Mouse (Mus musculus) forebrain, embryonic 16.5 days (tissue): ENCODE data around the gene Shroom3. TPM values are rescaled to one million over a fixed set of nuclear protein-coding genes. Genes with fewer than 3 reads are reported as not detected.

Experiments used
- ATAC-seq: fragments of 200-750 bp; cut with Nextera tagmentation; 2 replicates; pipeline ENCODE4 v1.8.0; 2017; ENCODE audit warnings: mild to moderate bottlenecking, moderate library complexity
- H3K27ac ChIP-seq: fragments of 300-500 bp; sonication (generic); 2 replicates; pipeline ENCODE4 v1.5.1; 2014; ENCODE audit warnings: low read length, control low read depth
- H3K27me3 ChIP-seq: fragments of 300-500 bp; sonication (generic); replicated peaks from 2 replicates; pipeline ENCODE4 v1.6.1; 2014; ENCODE audit warnings: low read length; ENCODE audit not compliant: control insufficient read depth, insufficient read depth
- H3K36me3 ChIP-seq: fragments of 300-500 bp; sonication (generic); 2 replicates; pipeline ENCODE4 v1.6.1; 2014; ENCODE audit not compliant: control insufficient read depth, insufficient read depth
- H3K4me1 ChIP-seq: fragments of 300-500 bp; sonication (generic); replicated peaks from 2 replicates; pipeline ENCODE4 v1.6.1; 2014; ENCODE audit warnings: low read length; ENCODE audit not compliant: control insufficient read depth, insufficient read depth
- H3K4me2 ChIP-seq: fragments of 300-500 bp; sonication (generic); 2 replicates; pipeline ENCODE4 v1.6.1; 2014; ENCODE audit warnings: mild to moderate bottlenecking, low read length, control low read depth
- H3K4me3 ChIP-seq: fragments of 300-500 bp; sonication (generic); replicated peaks from 2 replicates; pipeline ENCODE4 v1.5.1; 2014; ENCODE audit warnings: mild to moderate bottlenecking, low read length, control low read depth
- H3K9ac ChIP-seq: fragments of 300-500 bp; sonication (generic); replicated peaks from 2 replicates; pipeline ENCODE4 v1.6.1; 2014; ENCODE audit warnings: low read depth, low read length, control low read depth
- H3K9me3 ChIP-seq: fragments of 300-500 bp; sonication (generic); 2 replicates; pipeline ENCODE4 v1.6.1; 2016; ENCODE audit warnings: low read length; ENCODE audit not compliant: control insufficient read depth
- WGBS: fragments of 180-500 bp; shearing (Covaris S2); extraction: QIAGEN DNeasy Blood & Tissue Kit; methylation state at CpG from one replicate; pipeline ENCODE4 v1.1.7; 2014; 5-methylcytosine and 5-hydroxymethylcytosine counted together
- polyA plus RNA-seq: library from polyadenylated mRNA; unstranded; fragments of >200 nt; fragmentation: Nextera tagmentation; extraction: Ambion mirVana; gene quantifications from 2 replicates; pipeline ENCODE4 v1.2.1, GENCODE M21; 2015

The Shroom3 gene
- polyA plus RNA-seq, 1 experiment from 2014 or later, result 1.4 TPM

DNA sequence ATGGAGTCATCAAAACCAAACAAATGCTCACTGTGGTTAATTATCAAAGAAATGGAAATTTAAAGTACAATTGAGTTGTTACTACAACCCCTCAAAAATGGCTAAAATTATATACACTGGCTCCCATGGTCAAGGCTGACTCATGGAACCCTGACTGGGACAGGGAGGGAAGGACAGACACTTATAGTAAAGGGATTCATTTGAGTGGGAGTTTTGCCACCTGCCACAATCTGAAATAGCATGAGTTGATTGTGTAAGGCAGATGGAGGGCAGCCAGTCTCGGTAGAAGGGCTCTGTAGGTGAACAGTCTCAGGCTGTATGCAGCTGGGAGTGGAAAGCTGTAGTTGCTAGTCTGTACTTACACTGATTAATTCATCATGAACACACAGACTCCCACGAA lies 297.6 kb downstream of the Shroom3 start:
- Histone ChIP-seq H3K36me3 (no peaks in the 10 kb centered on the region), H3K4me1 (no peaks in the 10 kb centered on the region), H3K4me3 (no peak overlapping the region), H3K4me2 (no peak overlapping the region), H3K27me3 (no peaks in the 10 kb centered on the region), H3K9me3 (no peaks in the 10 kb centered on the region), H3K27ac (no peak overlapping the region), H3K9ac (no peak overlapping the region)
- ATAC-seq, result no peak
- 82% methylated on average over 2 of the region's 2 CpGs for WGBS

DNA sequence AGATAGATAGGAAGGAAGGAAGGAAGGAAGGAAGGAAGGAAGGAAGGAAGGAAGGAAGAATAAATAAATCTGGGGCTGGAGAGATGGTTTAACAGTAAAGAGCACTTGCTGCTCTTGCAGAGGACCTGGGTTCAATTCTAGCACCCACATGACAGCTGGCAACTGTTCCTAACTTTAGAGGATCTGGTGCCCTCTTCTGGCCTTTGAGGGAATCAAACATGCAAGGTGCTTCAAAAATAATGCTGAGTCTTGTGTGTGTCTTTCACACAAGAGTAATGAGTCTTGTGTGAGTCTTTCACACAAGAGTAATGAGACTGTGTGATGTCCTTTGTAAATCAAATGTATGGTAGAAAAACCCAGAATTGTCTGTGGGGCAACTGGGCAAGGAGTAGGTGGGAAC lies 299.4 kb downstream of the Shroom3 start:
- Histone ChIP-seq H3K36me3 (no peaks in the 10 kb centered on the region), H3K4me3 (no peak overlapping the region), H3K4me2 (no peak overlapping the region), H3K9ac (no peak overlapping the region), H3K27ac (no peak overlapping the region), H3K27me3 (no peaks in the 10 kb centered on the region), H3K9me3 (no peaks in the 10 kb centered on the region), H3K4me1 (no peaks in the 10 kb centered on the region)
- no peak for ATAC-seq

DNA sequence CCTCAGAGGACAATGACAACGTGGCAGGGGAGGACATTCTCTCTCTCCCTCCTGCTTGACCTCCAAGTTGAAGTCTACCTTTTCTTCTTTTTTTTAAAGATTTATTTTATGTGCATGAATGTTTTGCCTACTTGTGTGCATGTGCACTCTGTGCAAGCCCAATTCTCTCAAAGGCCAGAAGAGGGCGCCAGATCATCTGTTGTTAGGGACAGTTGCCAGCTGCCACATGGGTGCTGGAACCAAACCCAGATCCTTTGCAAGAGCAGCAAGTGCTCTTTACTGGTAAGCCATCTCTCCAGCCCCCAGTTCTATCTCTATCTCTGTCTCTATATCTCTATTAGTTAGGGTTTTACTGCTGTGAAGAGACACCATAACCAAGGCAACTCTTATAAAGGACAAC lies 300.7 kb downstream of the Shroom3 start:
- Histone ChIP-seq H3K27me3 (no peaks in the 10 kb centered on the region), H3K9me3 (no peaks in the 10 kb centered on the region), H3K4me3 (no peak overlapping the region), H3K4me1 (peaks cover 4% of the 10 kb centered on the region), H3K4me2 (no peak overlapping the region), H3K9ac (no peak overlapping the region), H3K36me3 (no peaks in the 10 kb centered on the region), H3K27ac (no peak overlapping the region)
- 43% methylated on average over 2 of the region's 2 CpGs for WGBS
- ATAC-seq, result no peak

DNA sequence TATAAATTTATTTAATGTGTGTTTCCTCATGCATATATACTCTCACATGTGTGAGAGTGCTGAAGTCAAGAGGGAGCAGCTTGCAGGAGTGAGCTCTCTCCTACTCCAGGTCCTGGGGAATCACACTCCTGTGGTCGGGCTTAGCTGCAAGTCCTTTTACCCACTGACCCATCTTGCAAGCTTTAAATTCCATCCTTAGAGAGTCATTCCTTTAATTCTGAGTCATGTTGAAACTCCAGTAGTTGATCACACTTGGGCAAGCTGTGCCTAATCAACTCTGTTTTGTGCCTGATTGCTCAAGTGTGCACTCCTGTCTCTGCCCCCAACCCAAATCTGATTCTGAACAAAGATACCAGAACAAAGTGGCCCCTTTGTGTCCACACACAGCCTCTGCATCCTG lies 301.5 kb downstream of the Shroom3 start:
- 26% methylated on average over 1 of the region's 1 CpGs for WGBS
- Histone ChIP-seq H3K4me3 (no peak overlapping the region), H3K36me3 (no peaks in the 10 kb centered on the region), H3K9me3 (no peaks in the 10 kb centered on the region), H3K4me1 (peaks cover 4% of the 10 kb centered on the region), H3K27me3 (no peaks in the 10 kb centered on the region), H3K4me2 (no peak overlapping the region), H3K27ac (no peak overlapping the region), H3K9ac (no peak overlapping the region)
- no peak for ATAC-seq

DNA sequence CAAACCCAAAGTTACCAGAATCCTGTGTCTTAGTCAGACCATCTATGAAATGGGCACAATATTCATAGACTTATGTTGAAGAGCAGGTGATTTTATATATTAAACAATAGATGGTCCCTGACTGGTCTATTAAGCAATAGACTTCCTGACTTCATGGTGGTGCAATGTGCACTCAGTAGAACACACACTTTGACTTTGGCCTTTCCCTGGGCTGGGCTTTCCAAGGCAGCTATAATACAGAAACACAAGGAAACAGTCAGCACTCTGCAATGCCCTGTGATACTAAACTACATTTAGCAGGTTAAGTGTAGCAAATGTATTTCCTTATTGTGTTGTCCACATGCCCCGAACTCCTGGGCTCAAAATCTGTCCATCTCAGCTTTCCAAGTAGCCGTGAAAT lies 302.2 kb downstream of the Shroom3 start:
- ATAC-seq, result no peak
- H3K9me3 ChIP-seq, result no peaks in the 10 kb centered on the region
- H3K9ac ChIP-seq, result no peak overlapping the region
- H3K4me1 ChIP-seq, result peaks cover 4% of the 10 kb centered on the region
- no peaks in the 10 kb centered on the region for H3K27me3 ChIP-seq
- H3K27ac ChIP-seq, result no peak overlapping the region
- WGBS, result 93% methylated on average over 2 of the region's 2 CpGs
- no peak overlapping the region for H3K4me2 ChIP-seq
- no peak overlapping the region for H3K4me3 ChIP-seq
- no peaks in the 10 kb centered on the region for H3K36me3 ChIP-seq

DNA sequence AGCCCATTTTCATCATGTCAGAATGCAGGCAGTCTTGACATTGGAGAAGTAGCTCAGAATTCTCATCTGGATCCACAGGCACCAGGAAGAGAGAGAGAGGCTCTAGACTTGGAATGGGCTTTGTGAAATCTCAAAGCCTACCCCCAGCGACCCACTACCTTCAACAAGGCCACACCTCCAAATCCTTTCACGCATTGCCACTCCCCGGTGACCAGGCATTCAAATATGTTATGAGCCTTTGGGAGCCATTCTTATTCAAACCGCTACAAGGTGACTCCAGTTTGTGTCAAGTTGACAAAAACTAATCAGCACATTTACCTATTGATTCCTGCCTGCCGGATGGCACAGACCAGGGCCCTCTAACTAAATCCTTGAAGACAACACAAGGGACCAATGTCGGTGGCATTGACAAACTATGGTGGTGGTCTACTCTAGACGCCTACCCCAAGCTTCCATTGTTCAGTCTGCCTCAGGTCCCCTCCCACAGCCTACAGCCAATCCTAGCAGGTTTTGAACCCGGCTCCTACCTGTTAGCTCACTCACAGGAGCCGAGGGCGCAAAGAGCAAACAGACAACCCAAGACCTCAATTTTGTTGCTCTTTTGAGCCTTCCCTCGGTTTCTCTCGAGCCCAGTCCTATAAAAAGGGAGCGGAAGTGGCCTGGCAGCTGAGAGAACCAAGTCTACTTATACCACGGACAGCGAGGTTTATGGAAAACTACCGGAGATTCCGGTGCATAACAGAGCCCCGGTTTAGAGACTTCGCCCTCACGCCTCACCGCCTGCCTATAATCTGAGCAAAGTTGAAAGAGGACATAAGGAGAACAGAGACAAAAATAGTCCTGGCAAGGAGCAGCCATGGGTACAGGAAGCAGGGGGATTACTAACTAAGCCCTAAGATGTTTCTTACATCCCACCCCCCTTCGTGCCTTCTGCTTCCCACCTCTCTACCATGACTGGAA lies 303.7 kb downstream of the Shroom3 start:
- Histone ChIP-seq H3K27ac (no peak overlapping the region), H3K9me3 (no peaks in the 10 kb centered on the region), H3K4me2 (no peak overlapping the region), H3K36me3 (no peaks in the 10 kb centered on the region), H3K4me3 (no peak overlapping the region), H3K27me3 (no peaks in the 10 kb centered on the region), H3K9ac (no peak overlapping the region), H3K4me1 (peaks cover 4% of the 10 kb centered on the region)
- ATAC-seq, result no peak
- 91% methylated on average over 22 of the region's 22 CpGs for WGBS

DNA sequence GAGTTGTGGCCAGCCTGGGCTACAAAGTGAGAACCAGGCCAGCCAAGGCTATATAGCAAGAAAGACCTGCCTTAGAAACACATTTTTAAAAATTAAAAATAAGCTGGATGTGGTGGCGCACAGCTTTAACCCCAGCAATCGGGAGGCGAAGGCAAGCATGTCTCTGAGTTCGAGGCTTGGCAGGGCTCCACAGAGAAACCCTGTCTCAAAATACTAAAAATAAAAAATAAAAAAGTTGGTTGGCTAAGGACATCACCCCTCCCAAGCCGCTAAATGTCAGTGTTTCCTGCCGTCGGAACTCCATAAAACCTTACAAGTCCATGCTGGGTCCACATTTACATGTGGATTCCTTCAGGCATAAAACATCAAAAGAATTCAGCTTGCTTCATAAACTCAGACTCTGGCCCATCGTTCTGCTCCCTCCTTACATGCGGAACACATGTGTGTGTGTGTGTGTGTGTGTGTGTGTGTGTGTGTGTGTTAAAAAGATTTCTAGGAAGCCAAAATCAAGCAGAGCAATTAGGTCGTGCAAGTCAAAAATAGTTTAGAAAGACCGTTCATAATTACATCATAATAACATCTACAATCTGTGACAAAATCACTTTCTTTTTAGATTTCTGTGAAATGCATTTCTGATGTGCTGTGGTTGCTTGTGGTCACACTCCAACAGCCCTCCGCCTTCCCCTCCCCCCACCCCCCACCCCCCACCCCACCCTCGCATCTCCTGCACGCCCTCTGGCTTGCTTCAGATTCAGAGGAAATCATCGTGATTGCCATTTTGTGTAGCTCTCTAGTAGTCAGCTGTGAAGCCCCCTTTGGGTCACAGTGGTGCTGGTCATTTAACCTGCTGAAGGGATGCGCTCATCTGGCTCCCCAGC lies 304.9 kb downstream of the Shroom3 start:
- ATAC-seq, result no peak
- peaks cover 4% of the 10 kb centered on the region for H3K4me1 ChIP-seq
- H3K4me3 ChIP-seq, result no peak overlapping the region
- no peak overlapping the region for H3K9ac ChIP-seq
- H3K9me3 ChIP-seq, result no peaks in the 10 kb centered on the region
- H3K27ac ChIP-seq, result no peak overlapping the region
- no peaks in the 10 kb centered on the region for H3K36me3 ChIP-seq
- WGBS, result 63% methylated on average over 16 of the region's 16 CpGs
- no peaks in the 10 kb centered on the region for H3K27me3 ChIP-seq
- H3K4me2 ChIP-seq, result peak overlapping the region; percentile 9; the same call in 1 of the 2 replicates

DNA sequence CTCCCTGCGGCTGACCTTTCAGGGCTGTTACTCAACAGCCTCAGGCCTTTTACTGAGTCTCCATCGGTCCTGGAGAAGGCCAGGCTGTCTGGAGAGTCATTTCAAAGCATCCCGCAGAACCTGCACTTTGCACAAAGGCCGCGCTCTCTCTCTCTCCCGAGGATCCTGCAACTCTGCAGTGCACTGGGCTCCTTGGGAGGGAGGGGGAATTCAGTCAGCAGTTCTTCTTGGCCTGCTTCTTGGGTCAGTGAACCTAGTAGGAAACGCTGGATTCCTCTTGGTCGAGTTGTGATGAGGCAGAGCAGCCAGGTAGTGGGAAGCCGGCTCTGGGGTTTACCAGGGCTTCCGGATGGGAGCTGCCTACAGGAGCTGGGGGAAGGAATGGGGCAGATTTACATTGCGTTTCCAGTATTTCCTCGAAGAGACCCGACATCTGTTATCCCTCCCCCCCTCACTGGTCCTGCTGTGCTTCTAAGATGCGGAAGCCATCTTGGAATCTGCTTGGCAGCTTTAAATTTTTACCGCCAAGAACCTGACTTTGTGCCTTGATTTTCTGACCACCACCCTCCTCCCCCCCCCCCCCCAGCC lies 305.6 kb downstream of the Shroom3 start:
- H3K27me3 ChIP-seq, result no peaks in the 10 kb centered on the region
- no peak overlapping the region for H3K9ac ChIP-seq
- peak overlapping the region; percentile 9; the same call in 1 of the 2 replicates for H3K4me2 ChIP-seq
- H3K36me3 ChIP-seq, result no peaks in the 10 kb centered on the region
- no peak overlapping the region for H3K4me3 ChIP-seq
- no peak overlapping the region for H3K27ac ChIP-seq
- no peaks in the 10 kb centered on the region for H3K9me3 ChIP-seq
- ATAC-seq, result no peak
- WGBS, result 31% methylated on average over 15 of the region's 15 CpGs
- H3K4me1 ChIP-seq, result peaks cover 4% of the 10 kb centered on the region

DNA sequence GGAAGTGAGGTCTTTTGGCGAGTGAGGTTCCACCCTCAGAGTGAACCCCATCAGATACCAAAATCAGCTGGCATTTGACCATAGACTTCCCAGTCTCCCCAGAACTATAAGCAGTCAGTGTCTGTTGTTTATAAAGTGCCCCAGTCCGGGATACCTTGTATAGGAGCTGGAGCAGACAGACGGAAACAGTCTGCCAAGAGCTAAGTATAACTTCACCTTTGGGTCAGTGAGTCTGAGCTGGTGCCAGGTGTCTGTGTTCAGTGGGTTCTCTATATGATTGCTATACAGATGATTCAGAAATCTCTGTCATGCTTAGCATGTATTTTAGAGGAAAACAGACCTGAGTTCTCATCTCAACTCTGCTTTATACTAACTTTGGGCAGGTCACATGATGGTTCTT lies 308.9 kb downstream of the Shroom3 start:
- Histone ChIP-seq H3K27me3 (no peaks in the 10 kb centered on the region), H3K4me1 (peaks cover 4% of the 10 kb centered on the region), H3K4me2 (no peak overlapping the region), H3K36me3 (no peaks in the 10 kb centered on the region), H3K9ac (no peak overlapping the region), H3K27ac (no peak overlapping the region), H3K4me3 (no peak overlapping the region), H3K9me3 (no peaks in the 10 kb centered on the region)
- WGBS, result 86% methylated on average over 3 of the region's 3 CpGs
- no peak for ATAC-seq
